Mouse (Mus musculus) MEL (cell line): Measurements from ENCODE around the gene Fdps.

ENCODE experiments used
- CHD1 ChIP-seq: IDR thresholded peaks from 2 replicates; pipeline ENCODE4 v1.6.1; 2012; ENCODE audit warnings: low read depth, mild to moderate bottlenecking, inconsistent platforms, low read length, improper control_type of control experiment
- GATA1 ChIP-seq: IDR thresholded peaks from 2 replicates; pipeline ENCODE4 v1.6.1; 2011; ENCODE audit warnings: low read depth, low read length, improper control_type of control experiment
- POLR2A ChIP-seq, 2 experiments: IDR thresholded peaks; 2 replicates each; pipeline ENCODE4 v1.6.1; 2011 to 2012; ENCODE audit warnings: low read length in 2 of 2, mild to moderate bottlenecking in 2 of 2, control low read depth in 1 of 2, improper control_type of control experiment in 1 of 2, low read depth in 1 of 2, moderate library complexity in 1 of 2; ENCODE audit not compliant: control insufficient read depth in 1 of 2, insufficient read depth in 1 of 2, poor library complexity in 1 of 2
- RAD21 ChIP-seq: IDR thresholded peaks from 2 replicates; pipeline ENCODE4 v1.6.1; 2011; ENCODE audit warnings: mild to moderate bottlenecking, low read depth, low read length, improper control_type of control experiment
- SMC3 ChIP-seq: IDR thresholded peaks from 2 replicates; pipeline ENCODE4 v1.6.1; 2011; ENCODE audit warnings: low read depth, low read length, improper control_type of control experiment

DNA sequence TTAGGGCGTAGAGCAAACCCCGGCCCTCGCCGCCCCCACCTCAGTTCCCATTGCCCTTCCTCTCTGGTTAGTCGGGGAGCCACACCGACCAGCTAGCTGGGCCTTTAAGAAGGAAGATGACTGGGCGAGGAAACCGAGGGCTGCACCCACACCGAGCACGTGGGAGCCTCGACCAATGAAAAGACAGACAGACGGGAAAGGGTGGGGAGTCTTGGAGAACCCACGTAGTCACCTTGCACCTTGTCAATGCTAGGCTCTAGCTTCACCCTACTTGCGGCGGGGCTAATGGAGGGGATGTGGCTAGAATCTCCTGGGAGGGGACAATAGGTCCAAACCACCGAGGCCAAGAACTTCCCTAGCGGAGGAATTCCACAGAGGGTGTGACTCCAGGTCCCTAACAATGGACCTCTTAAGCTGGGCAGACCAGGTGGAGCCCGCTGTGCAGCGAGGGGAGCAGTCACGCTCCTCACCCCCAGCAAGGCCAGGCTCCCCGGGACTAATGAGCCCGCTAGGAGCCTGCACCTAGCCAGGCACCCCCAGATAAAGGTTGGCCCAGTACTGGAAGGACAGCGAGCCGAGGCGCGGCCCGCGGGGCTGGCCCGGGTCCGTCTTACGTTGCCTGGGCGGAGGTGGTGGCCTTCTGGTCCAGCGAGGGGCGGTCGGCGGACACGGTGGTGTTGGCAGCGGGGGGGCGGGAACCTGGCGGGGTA is 11.7 kb downstream of the Fdps start:
- TF ChIP-seq GATA1 (no peak), POLR2A (IDR thresholded peaks at IDR 0.05; ENCODE audit: control insufficient read depth in 1 of 2, insufficient read depth in 1 of 2, low read depth in 1 of 2, low read length in 2 of 2, poor library complexity in 1 of 2) (peak; percentile 64 to 87), SMC3 (no peak), CHD1 (peak; percentile 46; the same call in 1 of the 2 replicates), RAD21 (no peak)
